Mouse (Mus musculus) heart, postnatal 0 days (tissue): ENCODE data around the gene Mettl8. TPM values are rescaled to one million over a fixed set of nuclear protein-coding genes. Genes with fewer than 3 reads are reported as not detected.

Experiments used
- ATAC-seq: fragments of 200-750 bp; cut with Nextera tagmentation; 2 replicates; pipeline ENCODE4 v1.8.0; 2017; ENCODE audit warnings: low read depth, moderate number of reproducible peaks, moderate library complexity; ENCODE audit not compliant: insufficient read depth
- DNase-seq: peaks from one replicate; pipeline ENCODE4 v3.0.0-alpha.2; 2016; ENCODE audit warnings: low spot score
- H3K27ac ChIP-seq: fragments of 300-500 bp; sonication (generic); 2 replicates; pipeline ENCODE4 v1.5.1; 2014; ENCODE audit warnings: low read depth, mild to moderate bottlenecking
- H3K27me3 ChIP-seq: fragments of 300-500 bp; sonication (generic); 2 replicates; pipeline ENCODE4 v1.6.1; 2014; ENCODE audit warnings: low read length, mixed read lengths; ENCODE audit not compliant: control insufficient read depth, insufficient read depth
- H3K36me3 ChIP-seq: fragments of 300-500 bp; sonication (generic); replicated peaks from 2 replicates; pipeline ENCODE4 v1.6.1; 2014; ENCODE audit warnings: low read length, mixed read lengths; ENCODE audit not compliant: control insufficient read depth, insufficient read depth
- H3K4me1 ChIP-seq: fragments of 300-500 bp; sonication (generic); 2 replicates; pipeline ENCODE4 v1.6.1; 2014; ENCODE audit warnings: antibody characterized with exemption; ENCODE audit not compliant: control insufficient read depth, insufficient read depth
- H3K4me2 ChIP-seq: fragments of 300-500 bp; sonication (generic); 2 replicates; pipeline ENCODE4 v1.6.1; 2014; ENCODE audit warnings: low read depth, mild to moderate bottlenecking, low read length, moderate library complexity
- H3K4me3 ChIP-seq: fragments of 300-500 bp; sonication (generic); 2 replicates; pipeline ENCODE4 v1.5.1; 2014; ENCODE audit warnings: low read depth, low read length
- H3K9ac ChIP-seq: fragments of 300-500 bp; sonication (generic); replicated peaks from 2 replicates; pipeline ENCODE4 v1.6.1; 2014; ENCODE audit warnings: low read depth, low read length, mixed read lengths
- H3K9me3 ChIP-seq: fragments of 300-500 bp; sonication (generic); replicated peaks from 2 replicates; pipeline ENCODE4 v1.6.1; 2016; ENCODE audit warnings: low read length; ENCODE audit not compliant: control insufficient read depth
- CTCF ChIP-seq: IDR thresholded peaks from 2 replicates; pipeline ENCODE4 v1.5.1; 2016; ENCODE audit warnings: antibody characterized with exemption, control low read depth, low read depth
- EP300 ChIP-seq: IDR thresholded peaks from 2 replicates; pipeline ENCODE4 v1.6.1; 2016; ENCODE audit warnings: antibody characterized with exemption, low read depth
- WGBS: fragments of 180-500 bp; shearing (Covaris S2); extraction: QIAGEN DNeasy Blood & Tissue Kit; methylation state at CpG from one replicate; pipeline ENCODE4 v1.1.7; 2014; 5-methylcytosine and 5-hydroxymethylcytosine counted together
- polyA plus RNA-seq: library from polyadenylated mRNA; unstranded; fragments of >200 nt; fragmentation: Nextera tagmentation; extraction: Ambion mirVana; gene quantifications from 2 replicates; pipeline ENCODE4 v1.2.1, GENCODE M21; 2015
- total RNA-seq: library from RNA; depleted of rRNA; stranded (reverse); fragments of >200 nt; gene quantifications from 2 replicates; pipeline ENCODE4 v1.2.3, GENCODE M21; 2014; ENCODE audit warnings: low replicate concordance; rRNA removed

Gene Mettl8
- total and polyA plus RNA-seq, 2 experiments from 2014 or later, result 5.0 to 11.0 TPM

- no peaks in the 10 kb centered on the region for H3K36me3 ChIP-seq
- H3K4me1 ChIP-seq, result peaks cover 3% of the 10 kb centered on the region; the same call in 1 of the 2 replicates
- H3K27ac ChIP-seq, result no peak overlapping the region
- H3K27me3 ChIP-seq, result no peaks in the 10 kb centered on the region
- no peaks in the 10 kb centered on the region for H3K9me3 ChIP-seq
- 51% methylated on average over 2 of the region's 2 CpGs for WGBS
- no peak overlapping the region for H3K4me3 ChIP-seq
- no peak for ATAC-seq
- DNase-seq, result no peak
- TF ChIP-seq CTCF (no peak), EP300 (no peak)
- no peak overlapping the region for H3K9ac ChIP-seq
- no peak overlapping the region for H3K4me2 ChIP-seq
These were observed 135.4 kb downstream of the Mettl8 start for GRCm38 (mm10) chr2:70919913-70920522.

GRCm38 (mm10) chr2:70918516-70918915, 136.9 kb downstream of the Mettl8 start:
- no peaks in the 10 kb centered on the region for H3K36me3 ChIP-seq
- no peak for ATAC-seq
- H3K9me3 ChIP-seq, result no peaks in the 10 kb centered on the region
- H3K27ac ChIP-seq, result no peak overlapping the region
- WGBS, result 80% methylated on average over 2 of the region's 2 CpGs
- H3K9ac ChIP-seq, result no peak overlapping the region
- no peaks in the 10 kb centered on the region for H3K27me3 ChIP-seq
- TF ChIP-seq EP300 (no peak), CTCF (no peak)
- peaks cover 3% of the 10 kb centered on the region; the same call in 1 of the 2 replicates for H3K4me1 ChIP-seq
- H3K4me3 ChIP-seq, result no peak overlapping the region
- no peak overlapping the region for H3K4me2 ChIP-seq
- DNase-seq, result no peak

Other genes with a start within 250 kb of the Mettl8 start
- 24.7 and 32.6 TPM in 2 replicates for gene Tlk1, start 229.9 kb downstream of the Mettl8 start, total RNA-seq
- 16.6 and 17.9 TPM in 2 replicates for gene Tlk1, start 229.9 kb downstream of the Mettl8 start, polyA plus RNA-seq
- gene Dcaf17, start 255 bp downstream of the Mettl8 start, total RNA-seq, result 7.7 and 7.9 TPM in 2 replicates
- gene Dcaf17, start 255 bp downstream of the Mettl8 start, polyA plus RNA-seq, result 12.3 and 13.6 TPM in 2 replicates
- gene Cybrd1, start 62.3 kb upstream of the Mettl8 start, total RNA-seq, result 2.2 and 2.6 TPM in 2 replicates
- 0.56 and 0.60 TPM in 2 replicates for gene Cybrd1, start 62.3 kb upstream of the Mettl8 start, polyA plus RNA-seq
- 48.5 and 53.7 TPM in 2 replicates for gene Dync1i2, start 156.1 kb upstream of the Mettl8 start, total RNA-seq
- gene Dync1i2, start 156.1 kb upstream of the Mettl8 start, polyA plus RNA-seq, result 55.6 and 57.4 TPM in 2 replicates